Mouse (Mus musculus) midbrain, postnatal 0 days (tissue): Measurements from ENCODE around the gene Vkorc1. TPM values are rescaled to one million over a fixed set of nuclear protein-coding genes. Genes with fewer than 3 reads are reported as not detected.

Experiments used
- ATAC-seq: fragments of 200-750 bp; cut with Nextera tagmentation; 2 replicates; pipeline ENCODE4 v1.8.0; 2017; ENCODE audit warnings: moderate number of reproducible peaks, mild to moderate bottlenecking, moderate TSS enrichment, moderate library complexity; ENCODE audit not compliant: low FRiP score
- DNase-seq: peaks from one replicate; pipeline ENCODE4 v3.0.0-alpha.2; 2015; ENCODE audit warnings: low spot score
- H3K27ac ChIP-seq: fragments of 300-500 bp; sonication (generic); 2 replicates; pipeline ENCODE4 v1.5.1; 2014; ENCODE audit warnings: low read depth, mild to moderate bottlenecking, low read length, mixed read lengths
- H3K27me3 ChIP-seq: fragments of 300-500 bp; sonication (generic); 2 replicates; pipeline ENCODE4 v1.6.1; 2014; ENCODE audit warnings: low read length, control low read depth, mixed read lengths; ENCODE audit not compliant: insufficient read depth
- H3K36me3 ChIP-seq: fragments of 300-500 bp; sonication (generic); 2 replicates; pipeline ENCODE4 v1.6.1; 2014; ENCODE audit warnings: low read length, control low read depth, mixed read lengths; ENCODE audit not compliant: insufficient read depth
- H3K4me1 ChIP-seq: fragments of 300-500 bp; sonication (generic); 2 replicates; pipeline ENCODE4 v1.6.1; 2014; ENCODE audit warnings: mild to moderate bottlenecking, control low read depth, antibody characterized with exemption, low read length, mixed read lengths; ENCODE audit not compliant: insufficient read depth
- H3K4me2 ChIP-seq: fragments of 300-500 bp; sonication (generic); 2 replicates; pipeline ENCODE4 v1.6.1; 2014; ENCODE audit warnings: low read depth, mild to moderate bottlenecking, low read length, mixed read lengths; ENCODE audit not compliant: poor library complexity, severe bottlenecking
- H3K4me3 ChIP-seq: fragments of 300-500 bp; sonication (generic); 2 replicates; pipeline ENCODE4 v1.5.1; 2014; ENCODE audit warnings: low read depth, mild to moderate bottlenecking, low read length, moderate library complexity
- H3K9ac ChIP-seq: fragments of 300-500 bp; sonication (generic); replicated peaks from 2 replicates; pipeline ENCODE4 v1.6.1; 2014; ENCODE audit warnings: mild to moderate bottlenecking, low read length, moderate library complexity, mixed read lengths; ENCODE audit not compliant: poor library complexity, severe bottlenecking
- H3K9me3 ChIP-seq: fragments of 300-500 bp; sonication (generic); 2 replicates; pipeline ENCODE4 v1.6.1; 2016; ENCODE audit warnings: low read length, control low read depth
- CTCF ChIP-seq: IDR thresholded peaks from 2 replicates; pipeline ENCODE4 v1.5.1; 2016; ENCODE audit warnings: antibody characterized with exemption, mild to moderate bottlenecking
- WGBS: fragments of 180-500 bp; shearing (Covaris S2); extraction: QIAGEN DNeasy Blood & Tissue Kit; methylation state at CpG from one replicate; pipeline ENCODE4 v1.1.7; 2014; 5-methylcytosine and 5-hydroxymethylcytosine counted together
- polyA plus RNA-seq: library from polyadenylated mRNA; unstranded; fragments of >200 nt; fragmentation: Nextera tagmentation; extraction: Ambion mirVana; gene quantifications from 2 replicates; pipeline ENCODE4 v1.2.1, GENCODE M21; 2015
- total RNA-seq: library from RNA; depleted of rRNA; stranded (reverse); fragments of >200 nt; gene quantifications from 2 replicates; pipeline ENCODE4 v1.2.3, GENCODE M21; 2014

The Vkorc1 gene
- total and polyA plus RNA-seq, 2 experiments from 2014 or later = 30.3 to 61.2 TPM

GRCm38 (mm10) chr7:127923714-127924113 lies 28.3 kb upstream of the Vkorc1 start:
- TF ChIP-seq CTCF = no peak
- 92% methylated on average over 5 of the region's 5 CpGs for WGBS
- no peaks in the 10 kb centered on the region for H3K4me1 ChIP-seq
- H3K27ac ChIP-seq = no peak overlapping the region
- no peak overlapping the region for H3K4me3 ChIP-seq
- no peak for ATAC-seq
- no peaks in the 10 kb centered on the region for H3K9me3 ChIP-seq
- H3K27me3 ChIP-seq = 0 out of 2 replicates have a peak, but pooled peaks cover 2% of the 10 kb centered on the region
- H3K4me2 ChIP-seq = no peak overlapping the region
- H3K9ac ChIP-seq = no peak overlapping the region
- no peak for DNase-seq
- H3K36me3 ChIP-seq = peaks cover 38% of the 10 kb centered on the region

- DNase-seq (no peak), ATAC-seq (no peak)
- Histone ChIP-seq H3K27me3 (no peaks in the 10 kb centered on the region), H3K9me3 (no peaks in the 10 kb centered on the region), H3K9ac (no peak overlapping the region), H3K4me3 (no peak overlapping the region), H3K27ac (no peak overlapping the region), H3K4me2 (no peak overlapping the region), H3K4me1 (no peaks in the 10 kb centered on the region), H3K36me3 (peaks cover 38% of the 10 kb centered on the region)
- 79% methylated on average over 6 of the region's 6 CpGs for WGBS
- TF ChIP-seq CTCF = no peak
These were observed 27.2 kb upstream of the Vkorc1 start for GRCm38 (mm10) chr7:127922451-127923275.

- H3K4me2 ChIP-seq = no peak overlapping the region
- H3K4me1 ChIP-seq = no peaks in the 10 kb centered on the region
- peaks cover 40% of the 10 kb centered on the region for H3K36me3 ChIP-seq
- H3K4me3 ChIP-seq = no peak overlapping the region
- WGBS = 65% methylated on average over 8 of the region's 8 CpGs
- peak; percentile 48 for TF ChIP-seq CTCF
- no peak overlapping the region for H3K27ac ChIP-seq
- DNase-seq = peak; percentile 14
- H3K27me3 ChIP-seq = no peaks in the 10 kb centered on the region
- H3K9ac ChIP-seq = no peak overlapping the region
- no peaks in the 10 kb centered on the region for H3K9me3 ChIP-seq
- ATAC-seq = no peak
These were observed 26.1 kb upstream of the Vkorc1 start for GRCm38 (mm10) chr7:127921516-127921915.

DNA sequence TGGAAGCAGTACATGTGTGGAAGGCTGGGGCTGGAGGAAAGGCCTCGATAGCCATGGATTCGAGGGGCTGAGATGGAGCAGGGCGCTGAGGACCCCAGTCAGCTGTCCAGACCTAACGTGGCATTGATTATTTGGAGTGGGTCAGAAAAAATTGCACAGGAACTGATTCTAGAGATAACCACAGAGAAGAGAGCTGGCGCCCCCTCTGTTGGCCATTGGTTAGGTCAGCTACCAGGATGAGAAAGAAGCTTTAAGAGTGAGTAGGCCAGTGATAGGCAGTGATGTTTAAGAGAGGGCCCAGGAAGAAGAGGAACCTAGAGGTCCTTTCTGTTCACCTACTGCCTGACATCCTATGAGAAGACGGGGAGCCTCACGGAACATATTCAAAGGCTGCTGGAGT lies 23.9 kb upstream of the Vkorc1 start:
- WGBS = 83% methylated on average over 7 of the region's 7 CpGs
- H3K4me2 ChIP-seq = no peak overlapping the region
- H3K27ac ChIP-seq = no peak overlapping the region
- DNase-seq (peak; percentile 14), ATAC-seq (no peak)
- no peak overlapping the region for H3K4me3 ChIP-seq
- H3K9ac ChIP-seq = no peak overlapping the region
- H3K4me1 ChIP-seq = no peaks in the 10 kb centered on the region
- peaks cover 34% of the 10 kb centered on the region for H3K36me3 ChIP-seq
- no peaks in the 10 kb centered on the region for H3K9me3 ChIP-seq
- no peaks in the 10 kb centered on the region for H3K27me3 ChIP-seq
- peak; percentile 55 for TF ChIP-seq CTCF

- no peak for ATAC-seq
- no peak for DNase-seq
- H3K27me3 ChIP-seq = no peaks in the 10 kb centered on the region
- H3K36me3 ChIP-seq = peaks cover 30% of the 10 kb centered on the region
- H3K9ac ChIP-seq = no peak overlapping the region
- H3K4me1 ChIP-seq = no peaks in the 10 kb centered on the region
- TF ChIP-seq CTCF = peak; percentile 58
- no peak overlapping the region for H3K27ac ChIP-seq
- no peaks in the 10 kb centered on the region for H3K9me3 ChIP-seq
- no peak overlapping the region for H3K4me2 ChIP-seq
- no peak overlapping the region for H3K4me3 ChIP-seq
- 52% methylated on average over 3 of the region's 3 CpGs for WGBS
These were observed 22.8 kb upstream of the Vkorc1 start for GRCm38 (mm10) chr7:127918203-127918602.

- ATAC-seq = no peak
- WGBS = 94% methylated on average over 12 of the region's 12 CpGs
These were observed 19.9 kb upstream of the Vkorc1 start for GRCm38 (mm10) chr7:127915293-127915692.

More at GRCm38 (mm10) chr7:127915293-127915692, 19.9 kb upstream of the Vkorc1 start:
- Histone ChIP-seq H3K4me1 (no peaks in the 10 kb centered on the region), H3K27me3 (no peaks in the 10 kb centered on the region), H3K27ac (no peak overlapping the region), H3K36me3 (peaks cover 15% of the 10 kb centered on the region), H3K9me3 (no peaks in the 10 kb centered on the region), H3K4me3 (no peak overlapping the region), H3K9ac (no peak overlapping the region), H3K4me2 (no peak overlapping the region)
- no peak for TF ChIP-seq CTCF
- no peak for DNase-seq
